ENCODE assay signal across 10 mouse cellular contexts in the genomic region with DNA sequence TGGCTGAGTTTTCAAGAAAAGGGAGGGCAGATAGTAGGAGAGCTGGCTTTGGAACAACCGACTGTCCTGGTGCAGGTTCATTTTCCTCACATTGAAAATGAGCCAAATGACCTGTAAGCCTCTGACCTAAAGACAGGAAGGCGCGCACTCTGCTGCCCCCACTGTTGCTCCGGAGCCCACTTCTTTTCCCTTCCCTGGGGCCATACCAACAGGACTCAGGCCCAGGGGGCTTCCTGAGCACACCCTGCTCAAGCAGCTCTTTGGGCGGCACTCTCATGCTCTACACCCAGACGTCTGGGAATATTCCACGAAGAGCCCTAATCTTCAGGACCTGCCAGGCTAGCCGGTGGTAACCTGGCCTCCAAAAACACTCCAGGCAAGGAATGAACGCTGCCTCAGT. TPM values are rescaled to one million over a fixed set of nuclear protein-coding genes. Genes with fewer than 3 reads are reported as not detected.
DNase-seq lines count a peak whose midpoint lies in the region; ATAC-seq and TF ChIP-seq lines count a peak whose summit lies in the region.
"Had no signal": no experiment of that assay in that cellular context is flagged by ENCODE, and none has a peak within 500 bp of the region (broad histone marks: within the 10 kb centered on the region; RNA-seq: fewer than 3 reads in every experiment).

No protein-coding gene starts in this region.

- no peak overlapping the region for H3K4me3 ChIP-seq in neural tube, embryonic 11.5 days (ENCODE audit: low read depth, low read length)
- H3K4me3 ChIP-seq in forebrain, embryonic 13.5 days = peak overlapping the region; percentile 67
- H3K4me3 ChIP-seq in liver, embryonic 12.5 days = no peak overlapping the region; the same call in 1 of the 2 replicates
- H3K4me3 ChIP-seq in stomach, postnatal 0 days (ENCODE audit: low read depth, low read length) = no peak overlapping the region

- 5% methylated on average over 9 of the region's 9 CpGs for WGBS in neural tube, embryonic 11.5 days
- WGBS in forebrain, embryonic 13.5 days = 9% methylated on average over 9 of the region's 9 CpGs
- WGBS in liver, embryonic 12.5 days (ENCODE audit: insufficient replicate concordance) = 7% methylated on average over 9 of the region's 9 CpGs
- WGBS in stomach, postnatal 0 days = 28% methylated on average over 9 of the region's 9 CpGs

- peak overlapping the region; percentile 98; the same call in 1 of the 2 replicates for H3K4me2 ChIP-seq in neural tube, embryonic 11.5 days (ENCODE audit: low read depth)
- H3K4me2 ChIP-seq in forebrain, embryonic 13.5 days = peak overlapping the region; percentile 98
- H3K4me2 ChIP-seq in liver, embryonic 12.5 days = peak overlapping the region; percentile 80
- H3K4me2 ChIP-seq in stomach, postnatal 0 days (replicated peaks; ENCODE audit: low read depth) = 0 out of 2 replicates have a peak overlapping the region, but pooled peaks have one; percentile 87

- no peak overlapping the region for H3K9ac ChIP-seq in neural tube, embryonic 11.5 days (ENCODE audit: low read length)
- H3K9ac ChIP-seq in forebrain, embryonic 13.5 days = no peak overlapping the region; the same call in 1 of the 2 replicates
- no peak overlapping the region for H3K9ac ChIP-seq in liver, embryonic 12.5 days
- H3K9ac ChIP-seq in stomach, postnatal 0 days (ENCODE audit: low read length) = no peak overlapping the region

- no peak for TF ChIP-seq EP300 in stomach, postnatal 0 days (optimal IDR thresholded peaks at IDR 0.05)

- no peaks in the 10 kb centered on the region for H3K4me1 ChIP-seq in neural tube, embryonic 11.5 days (ENCODE audit: control insufficient read depth, insufficient read depth, low read length)
- H3K4me1 ChIP-seq in forebrain, embryonic 13.5 days = peaks cover 26% of the 10 kb centered on the region
- H3K4me1 ChIP-seq in liver, embryonic 12.5 days = peaks cover 47% of the 10 kb centered on the region
- no peaks in the 10 kb centered on the region for H3K4me1 ChIP-seq in stomach, postnatal 0 days (replicated peaks; ENCODE audit: control insufficient read depth, insufficient read depth)

- no peaks in the 10 kb centered on the region for H3K36me3 ChIP-seq in neural tube, embryonic 11.5 days (ENCODE audit: control insufficient read depth, insufficient read depth, low read length)
- no peaks in the 10 kb centered on the region for H3K36me3 ChIP-seq in forebrain, embryonic 13.5 days (ENCODE audit: poor library complexity, severe bottlenecking)
- H3K36me3 ChIP-seq in liver, embryonic 12.5 days = no peaks in the 10 kb centered on the region
- H3K36me3 ChIP-seq in stomach, postnatal 0 days (ENCODE audit: control insufficient read depth, insufficient read depth, low read length) = no peaks in the 10 kb centered on the region

- no peak overlapping the region for H3K27ac ChIP-seq in neural tube, embryonic 11.5 days (ENCODE audit: low read depth, low read length)
- no peak overlapping the region for H3K27ac ChIP-seq in forebrain, embryonic 13.5 days
- H3K27ac ChIP-seq in liver, embryonic 12.5 days = no peak overlapping the region
- no peak overlapping the region for H3K27ac ChIP-seq in stomach, postnatal 0 days (replicated peaks)

- ATAC-seq in neural tube, embryonic 11.5 days (ENCODE audit: insufficient read depth, low FRiP score, low TSS enrichment) = no peak
- ATAC-seq in forebrain, embryonic 13.5 days = no peak
- no peak for ATAC-seq in liver, embryonic 12.5 days
- no peak for ATAC-seq in stomach, postnatal 0 days (ENCODE audit: low FRiP score, low TSS enrichment)

- H3K27me3 ChIP-seq in neural tube, embryonic 11.5 days (ENCODE audit: control insufficient read depth, insufficient read depth, low read length) = 0 out of 2 replicates have a peak, but pooled peaks cover 2% of the 10 kb centered on the region
- peaks cover 32% of the 10 kb centered on the region for H3K27me3 ChIP-seq in forebrain, embryonic 13.5 days
- peaks cover 74% of the 10 kb centered on the region for H3K27me3 ChIP-seq in liver, embryonic 12.5 days (replicated peaks)
- no peaks in the 10 kb centered on the region for H3K27me3 ChIP-seq in stomach, postnatal 0 days (ENCODE audit: control insufficient read depth, insufficient read depth, low read length)

- peak; percentile 24 for DNase-seq in neural tube, embryonic 11.5 days (ENCODE audit: low spot score)
- DNase-seq in neural tube, embryonic 10.5 days (ENCODE audit: extremely low spot score, low spot score) = no peak
- no peak for DNase-seq in stomach, postnatal 0 days (ENCODE audit: low spot score)
- no peak for DNase-seq in layer of hippocampus, adult 9-11 months
- DNase-seq in lung, postnatal 14 days = no peak
- DNase-seq in urinary bladder, postnatal 36 days (ENCODE audit: low spot score in 2 of 2) = no peak

- H3K9me3 ChIP-seq in neural tube, embryonic 11.5 days (ENCODE audit: control insufficient read depth, low read length) = no peaks in the 10 kb centered on the region
- H3K9me3 ChIP-seq in forebrain, embryonic 13.5 days (replicated peaks) = no peaks in the 10 kb centered on the region
- no peaks in the 10 kb centered on the region for H3K9me3 ChIP-seq in liver, embryonic 12.5 days (replicated peaks)
- no peaks in the 10 kb centered on the region for H3K9me3 ChIP-seq in stomach, postnatal 0 days (ENCODE audit: control insufficient read depth, low read length)

- TF ChIP-seq CTCF in stomach, postnatal 0 days (IDR thresholded peaks at IDR 0.05; ENCODE audit: low read depth) = no peak

RNA-seq across cellular contexts. Expression of gene Tm6sf1, which starts 0.6 kb away (rescaled TPM):
- polyA plus RNA-seq in neural tube, embryonic 11.5 days (2014; fragmentation: Nextera tagmentation; extraction: Ambion mirVana) = 13.9 and 16.8 TPM in 2 replicates
- polyA plus RNA-seq in forebrain, embryonic 13.5 days (2015; fragmentation: Nextera tagmentation; extraction: Ambion mirVana) = 7.2 and 8.8 TPM in 2 replicates
- 8.3 and 8.9 TPM in 2 replicates for polyA plus RNA-seq in liver, embryonic 12.5 days (2016; fragmentation: Nextera tagmentation; extraction: Ambion mirVana)
- 5.2 and 5.5 TPM in 2 replicates for polyA plus RNA-seq in stomach, postnatal 0 days (2015; fragmentation: Nextera tagmentation; extraction: Ambion mirVana)

RNA-seq across cellular contexts. Expression of gene Gm10160, which starts 2.6 kb away (rescaled TPM):
- not detected in 2 replicates for polyA plus RNA-seq in neural tube, embryonic 11.5 days (2014; fragmentation: Nextera tagmentation; extraction: Ambion mirVana)
- not detected in 2 replicates for polyA plus RNA-seq in forebrain, embryonic 13.5 days (2015; fragmentation: Nextera tagmentation; extraction: Ambion mirVana)
- not detected in 2 replicates for polyA plus RNA-seq in liver, embryonic 12.5 days (2016; fragmentation: Nextera tagmentation; extraction: Ambion mirVana)
- not detected in 2 replicates for polyA plus RNA-seq in stomach, postnatal 0 days (2015; fragmentation: Nextera tagmentation; extraction: Ambion mirVana)
- polyA plus RNA-seq: liver, embryonic 16.5 days; spleen, adult 2 months had no signal

RNA-seq across cellular contexts. Expression of gene Btbd1, which starts 29.0 kb away (rescaled TPM):
- polyA plus RNA-seq in neural tube, embryonic 11.5 days (2014; fragmentation: Nextera tagmentation; extraction: Ambion mirVana) = 94.1 and 100 TPM in 2 replicates
- 86.0 and 86.9 TPM in 2 replicates for polyA plus RNA-seq in forebrain, embryonic 13.5 days (2015; fragmentation: Nextera tagmentation; extraction: Ambion mirVana)
- 39.6 and 41.1 TPM in 2 replicates for polyA plus RNA-seq in liver, embryonic 12.5 days (2016; fragmentation: Nextera tagmentation; extraction: Ambion mirVana)
- 37.9 and 40.6 TPM in 2 replicates for polyA plus RNA-seq in stomach, postnatal 0 days (2015; fragmentation: Nextera tagmentation; extraction: Ambion mirVana)
